Mouse (Mus musculus): ENCODE results near the gene Fau.
A peak's percentile ranks its signal among the peaks of the same experiment; 100 is the strongest.
"Not testable (repeated sequence)": the region's sequence is repeated elsewhere in the genome, so short reads cannot be mapped to it uniquely, and the experiment has no call there.

The Fau gene

DNA sequence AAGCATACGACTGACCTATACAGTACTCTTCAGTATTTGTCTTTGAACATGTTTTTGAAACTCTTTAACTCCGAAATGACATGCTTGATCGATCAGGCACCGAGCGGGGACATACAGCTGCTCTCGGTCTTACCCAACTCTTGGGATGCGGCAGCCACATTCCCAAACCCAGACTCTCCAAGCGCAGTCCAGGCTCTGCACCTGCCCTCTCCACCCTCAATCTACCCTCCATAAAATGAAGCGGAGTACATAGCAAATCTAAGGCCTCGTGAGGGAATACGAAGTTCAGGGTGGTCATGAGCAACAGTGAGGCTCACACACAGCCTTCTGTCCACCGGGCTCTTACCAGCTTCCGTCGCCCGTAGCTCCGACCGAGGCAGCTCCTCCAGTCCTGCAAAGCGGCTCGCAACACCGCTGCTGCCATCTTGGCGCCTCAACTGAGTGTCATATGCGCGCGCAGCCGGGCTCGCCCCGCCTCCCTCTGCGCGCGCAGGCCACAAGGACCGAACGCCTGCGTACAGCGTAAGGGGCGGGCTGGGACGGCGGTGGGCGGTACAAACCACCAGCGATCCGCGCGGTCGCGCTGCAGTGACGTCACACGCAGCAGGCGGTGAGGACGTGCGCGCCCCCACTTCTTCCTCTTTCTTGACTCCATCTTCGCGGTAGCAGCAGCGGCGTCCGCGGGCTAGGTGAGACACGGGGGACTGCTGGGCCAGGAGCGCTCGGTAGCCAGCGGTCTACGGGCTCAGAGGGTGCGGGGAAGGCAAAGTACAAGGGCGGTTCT lies at the start of gene Fau, which contains the start of gene Mrpl49:
Gene Fau (plus strand): TSS at position 532 of the 784 bp plus-strand sequence.
Gene Mrpl49 (minus strand): TSS at position 473 of the 784 bp plus-strand sequence.
- peak; percentile 99 for DNase-seq (ENCODE audit: low spot score in 2 of 2)

DNA sequence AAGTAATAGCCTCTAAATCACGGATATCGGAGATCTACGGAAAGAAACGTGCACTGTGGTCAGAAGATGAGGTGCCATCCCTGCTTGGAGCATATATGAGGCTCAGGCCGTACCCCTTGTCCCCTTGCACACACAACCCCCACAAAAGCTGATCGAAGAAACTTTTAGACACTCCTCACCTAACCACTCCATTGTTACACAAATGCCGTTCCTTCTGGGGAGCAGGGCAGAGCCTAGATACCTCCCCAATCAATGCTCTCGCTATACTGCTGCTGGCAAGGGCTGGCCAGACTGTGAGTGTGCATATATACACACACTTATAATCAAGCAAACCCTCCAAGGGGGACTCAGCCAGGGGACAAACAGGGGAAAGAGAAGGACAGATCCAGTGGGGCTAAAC lies 48.5 kb upstream of the Fau start:
- DNase-seq (ENCODE audit: low spot score in 2 of 2): no peak

DNA sequence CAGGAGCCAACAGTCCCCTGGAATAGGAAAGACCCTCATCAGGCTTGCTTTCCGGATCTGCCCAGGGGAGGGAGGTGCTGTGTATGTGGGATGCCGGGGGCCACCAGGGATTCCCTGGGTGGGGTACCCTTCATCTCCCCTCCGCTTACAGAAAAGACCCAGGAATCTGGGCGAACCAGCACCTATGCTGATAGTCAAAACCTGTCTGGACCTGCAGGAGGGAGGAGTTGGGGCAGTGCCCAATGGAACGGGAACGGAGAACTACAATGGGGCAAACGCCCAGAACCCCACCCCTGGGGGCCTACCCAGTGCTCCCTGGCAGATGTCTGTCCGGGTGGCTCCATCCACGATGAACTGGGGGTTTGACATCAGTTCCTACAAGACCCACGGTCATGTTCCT lies 44.0 kb upstream of the Fau start:
- no peak for DNase-seq (ENCODE audit: low spot score in 2 of 2)

DNA sequence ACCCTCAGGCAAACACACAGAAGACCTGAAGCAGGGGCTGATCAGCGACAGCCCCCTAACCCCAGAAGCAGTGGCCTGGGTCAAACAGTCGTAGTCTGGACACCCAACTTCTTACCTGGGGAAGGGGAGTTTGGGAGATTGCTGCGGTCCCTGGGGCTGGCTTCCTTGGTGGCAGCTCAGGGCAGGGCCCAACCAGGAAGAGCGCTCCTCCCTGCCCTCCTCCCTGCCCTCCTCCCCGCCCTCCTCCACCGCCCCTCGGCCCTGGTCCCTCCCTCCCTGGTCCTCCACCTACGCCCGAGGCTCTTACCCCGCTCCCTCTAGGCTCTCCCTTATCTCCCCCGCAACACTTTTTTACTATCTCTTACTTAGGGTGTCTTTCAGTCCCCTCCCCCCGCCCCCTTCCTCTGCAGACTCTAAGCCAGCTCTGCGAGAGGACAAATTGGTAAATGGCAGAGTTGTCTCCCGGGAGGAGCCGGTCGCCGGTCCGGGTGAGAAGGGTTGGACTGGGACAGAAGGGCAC lies 42.6 kb upstream of the Fau start:
- DNase-seq (ENCODE audit: low spot score in 2 of 2): peak in 1 of 2 experiments; percentile 43

DNA sequence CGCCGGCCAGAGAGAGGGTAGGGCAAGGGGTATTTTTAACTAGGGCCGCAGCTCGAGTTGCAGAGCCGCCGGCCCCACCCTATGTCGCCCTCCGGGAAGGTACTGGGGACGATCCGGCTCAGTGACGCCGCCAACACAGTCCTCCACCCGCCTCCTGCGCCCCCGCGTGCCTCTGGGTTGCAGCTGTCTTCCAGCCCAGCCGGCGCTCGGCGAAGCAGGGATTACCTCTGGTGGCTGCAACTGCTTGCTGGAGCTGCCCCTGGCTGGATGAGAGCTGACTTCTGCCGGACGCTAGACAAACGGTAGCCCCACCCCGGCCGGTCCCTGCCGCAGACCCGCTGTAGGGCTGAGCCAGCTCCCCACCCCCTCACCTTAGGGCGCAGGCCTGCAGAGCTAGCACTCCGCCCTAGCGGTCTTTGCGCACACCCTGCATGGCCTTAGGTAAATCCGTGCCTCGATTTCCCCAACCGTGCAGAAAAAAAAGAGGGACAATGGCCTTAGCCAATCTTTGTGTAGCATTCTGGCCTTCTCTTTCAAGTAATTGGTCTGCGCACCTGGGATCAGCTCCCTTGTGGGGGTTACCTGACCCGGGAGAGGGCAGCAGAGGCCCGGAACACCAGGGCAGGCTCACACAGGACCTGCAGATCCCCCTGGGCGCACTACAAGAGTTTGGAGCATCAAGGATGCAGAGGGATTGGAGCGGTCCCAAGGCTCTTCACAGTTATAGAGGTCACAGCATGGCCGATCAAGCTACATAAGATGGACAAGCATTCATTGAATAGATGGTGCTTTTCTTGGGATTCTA lies 41.9 kb upstream of the Fau start, which contains the start of gene Capn1:
Gene Capn1 (minus strand): TSS at position 387 of the 805 bp plus-strand sequence.
- peak; percentile 72 to 74 for DNase-seq (ENCODE audit: low spot score in 2 of 2)

DNA sequence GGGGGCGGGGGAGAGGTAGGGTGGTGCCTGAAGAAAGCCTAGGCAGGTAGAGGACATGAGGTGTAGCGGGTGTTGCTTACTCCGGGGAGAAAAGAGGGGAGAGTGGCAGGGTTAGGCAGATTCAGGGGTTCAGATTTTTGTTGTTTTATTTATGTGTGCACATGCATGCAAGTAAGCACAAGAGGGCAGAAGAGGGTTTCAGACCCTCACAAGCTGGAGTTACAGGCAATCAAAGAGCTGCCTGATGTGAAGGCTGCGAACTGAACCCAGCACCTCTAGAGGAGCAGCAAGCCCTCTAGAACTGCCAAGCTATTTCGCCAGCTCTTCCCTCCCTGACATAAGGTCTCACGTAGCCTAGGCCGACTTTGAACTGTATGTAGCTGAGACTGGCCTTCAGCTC lies 41.1 kb upstream of the Fau start:
- no peak for DNase-seq (ENCODE audit: low spot score in 2 of 2)

DNA sequence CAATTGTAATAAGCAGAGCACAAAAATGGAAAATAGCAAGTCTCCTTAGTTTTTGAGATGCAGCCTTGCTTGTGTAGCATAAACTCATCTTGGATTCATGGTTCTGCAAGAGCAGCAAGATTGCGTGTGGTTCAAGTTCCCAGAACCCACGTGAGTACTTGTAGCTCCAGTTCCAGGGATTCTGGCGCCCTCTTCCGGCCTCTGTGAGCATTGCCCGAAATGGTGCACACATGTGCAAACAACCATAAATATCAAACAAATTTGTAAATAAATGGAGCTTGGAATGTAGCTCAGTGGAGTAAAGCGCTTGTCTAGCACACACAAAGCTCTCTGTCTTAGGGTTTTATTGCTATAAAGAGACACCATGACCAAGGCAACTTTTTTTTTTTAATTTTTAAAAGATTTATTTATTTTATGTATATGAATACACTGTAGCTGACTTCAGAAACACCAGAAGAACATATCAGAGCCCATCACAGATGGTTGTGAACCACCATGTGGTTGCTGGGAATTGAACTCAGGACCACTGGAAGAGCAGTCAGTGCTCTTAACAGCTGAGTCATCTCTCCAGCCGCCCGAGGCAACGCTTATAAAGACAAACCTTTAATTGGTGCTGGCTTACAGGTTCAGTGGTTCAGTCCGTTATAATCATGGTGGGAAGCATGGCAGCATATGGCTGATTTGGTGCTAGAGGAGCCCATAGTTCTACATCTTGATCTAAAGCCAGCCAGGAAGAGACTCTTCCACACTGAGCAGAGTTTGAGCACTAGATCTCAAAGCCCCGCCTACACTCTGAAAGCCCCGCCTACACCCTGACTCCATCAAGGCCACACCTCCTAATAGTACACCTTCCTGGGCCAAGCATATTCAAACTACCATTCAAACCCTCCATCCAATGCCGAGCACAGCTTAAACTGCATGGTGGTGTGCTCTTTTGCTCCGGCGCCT lies 39.2 kb upstream of the Fau start:
- DNase-seq (ENCODE audit: low spot score in 2 of 2): peak; percentile 53 to 84

DNA sequence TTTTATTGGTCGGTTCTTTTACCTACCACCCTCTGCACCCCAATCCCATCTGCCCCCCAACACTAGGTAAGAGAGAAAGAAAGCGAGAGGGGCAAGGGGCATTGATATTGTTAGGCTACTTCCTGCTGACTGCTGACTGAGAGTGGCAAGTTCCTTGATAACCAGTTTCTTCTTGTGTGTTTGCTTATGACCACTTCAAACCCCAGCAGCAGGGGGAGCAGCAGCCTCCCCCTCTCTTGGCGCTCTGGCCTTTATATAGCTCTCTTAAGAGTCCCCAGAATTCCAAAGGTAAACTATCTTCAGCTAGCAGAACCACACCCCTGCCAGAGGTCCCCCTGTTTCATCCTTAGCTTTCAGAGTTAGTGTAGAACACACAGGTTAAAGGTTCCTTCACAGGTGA lies 37.4 kb upstream of the Fau start:
- no peak for DNase-seq (ENCODE audit: low spot score in 2 of 2)

DNA sequence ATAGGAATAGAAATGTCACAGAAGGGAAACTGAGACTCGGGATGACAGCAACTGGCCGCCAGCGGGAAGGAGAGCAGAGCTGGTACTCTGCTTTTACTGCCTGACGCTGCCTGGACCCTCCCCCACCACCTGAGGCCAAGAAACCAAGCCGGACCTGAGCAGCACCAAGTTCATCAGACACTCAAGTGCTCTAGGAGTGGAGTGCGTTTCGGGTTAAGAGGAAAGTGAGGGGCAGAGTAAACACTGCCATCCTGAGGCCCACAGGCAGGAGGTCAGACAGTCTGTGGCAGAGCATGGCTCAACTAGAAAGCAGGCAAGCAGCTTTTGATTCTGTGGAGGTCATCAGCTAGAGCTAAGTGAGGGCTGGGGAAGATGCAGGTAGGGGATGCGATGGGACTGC lies 34.6 kb upstream of the Fau start:
- no peak for DNase-seq (ENCODE audit: low spot score in 2 of 2)

DNA sequence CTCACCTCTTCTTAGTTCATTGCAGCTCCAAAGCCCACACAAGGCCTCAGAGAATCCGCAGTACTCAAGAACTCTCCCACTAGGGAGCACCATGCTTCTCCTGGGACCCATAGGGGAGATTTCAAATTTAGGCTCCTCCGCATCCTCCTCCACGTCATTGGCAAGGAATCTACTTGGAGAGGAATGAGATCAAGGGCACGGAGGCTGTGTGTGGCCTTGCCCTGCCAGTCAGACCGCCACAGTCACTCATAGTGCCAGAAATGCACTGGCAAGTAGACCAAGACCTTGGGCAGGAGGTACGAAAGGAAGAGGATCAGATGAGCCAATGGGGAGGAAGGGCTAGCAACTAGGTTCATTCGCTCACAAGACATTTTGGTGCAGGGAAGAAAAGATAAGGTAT lies 33.7 kb upstream of the Fau start:
- DNase-seq (ENCODE audit: low spot score in 2 of 2): no peak

DNA sequence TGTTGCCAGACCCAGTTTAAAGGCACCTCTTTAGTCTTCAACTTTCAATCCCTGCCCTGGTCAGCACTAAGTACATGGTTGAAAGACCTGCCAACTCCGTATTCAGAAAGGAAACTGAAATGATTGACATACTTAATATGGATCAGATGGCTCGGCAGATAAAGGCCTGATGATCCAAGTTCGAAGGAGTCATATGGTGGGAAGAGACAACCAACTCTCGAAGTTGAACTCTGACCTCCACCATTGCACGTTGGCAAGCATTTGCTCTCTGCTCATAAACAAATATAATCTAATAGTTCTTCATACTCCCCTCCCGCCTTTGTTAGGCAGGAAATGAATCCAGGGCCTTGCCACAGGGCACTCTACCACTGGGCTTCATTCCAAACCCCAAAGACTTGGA lies 28.7 kb upstream of the Fau start:
- DNase-seq (ENCODE audit: low spot score in 2 of 2): no peak

DNA sequence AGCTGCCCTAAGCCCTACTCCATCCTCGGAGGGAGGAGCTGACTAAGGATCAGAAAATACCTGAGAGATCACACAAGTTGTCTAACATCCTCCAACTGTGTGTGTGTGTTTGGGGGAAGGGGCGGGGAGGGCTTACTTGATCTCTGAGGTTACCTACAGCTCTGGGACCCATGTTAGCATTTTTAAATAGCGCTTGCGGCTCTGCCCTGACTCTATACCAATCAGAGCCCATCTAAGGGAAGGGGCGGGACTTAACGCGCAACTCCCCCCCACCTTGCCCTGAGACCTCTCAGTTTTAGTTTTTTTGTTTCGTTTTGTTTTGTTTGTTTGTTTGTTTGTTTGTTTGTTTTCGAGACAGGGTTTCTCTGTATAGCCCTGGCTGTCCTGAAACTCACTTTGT lies 28.2 kb upstream of the Fau start:
- DNase-seq (ENCODE audit: low spot score in 2 of 2): no peak

DNA sequence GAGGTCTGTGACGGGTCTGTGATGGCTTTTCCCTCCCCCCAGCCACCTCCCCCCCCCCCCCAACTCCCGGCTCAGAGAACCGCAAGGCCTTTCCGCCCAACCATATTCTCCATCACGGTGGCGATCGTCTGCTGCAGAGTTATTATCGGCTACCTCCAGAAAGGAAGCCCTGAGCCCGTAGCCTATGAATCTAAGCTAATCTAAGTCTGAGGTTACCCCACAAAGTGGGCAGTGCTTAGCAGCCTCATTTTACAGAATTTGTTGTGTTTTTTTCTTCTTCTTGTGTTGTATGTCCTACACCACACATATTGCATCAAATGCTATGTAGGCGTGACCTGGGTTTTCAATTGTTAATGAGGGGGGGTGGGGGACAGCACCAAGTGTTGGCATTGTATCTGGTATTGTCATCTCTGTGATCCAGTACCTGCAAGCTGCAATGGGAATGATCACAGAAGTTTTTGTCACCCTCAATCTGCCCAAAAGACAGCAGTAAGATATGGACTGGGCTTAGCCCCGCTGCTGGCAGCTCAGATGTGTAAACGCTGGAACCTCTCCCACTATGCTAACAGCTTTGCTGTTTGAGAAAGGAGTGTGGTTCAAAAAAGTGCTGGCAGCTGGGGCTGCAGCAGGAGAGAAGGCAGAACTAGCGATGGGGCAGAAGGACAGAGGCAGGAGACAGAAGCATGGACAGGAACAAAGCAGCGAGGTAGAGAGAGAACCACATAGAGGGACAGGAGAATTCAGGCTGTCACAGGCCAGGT lies 26.9 kb upstream of the Fau start:
- DNase-seq (ENCODE audit: low spot score in 2 of 2): no peak

DNA sequence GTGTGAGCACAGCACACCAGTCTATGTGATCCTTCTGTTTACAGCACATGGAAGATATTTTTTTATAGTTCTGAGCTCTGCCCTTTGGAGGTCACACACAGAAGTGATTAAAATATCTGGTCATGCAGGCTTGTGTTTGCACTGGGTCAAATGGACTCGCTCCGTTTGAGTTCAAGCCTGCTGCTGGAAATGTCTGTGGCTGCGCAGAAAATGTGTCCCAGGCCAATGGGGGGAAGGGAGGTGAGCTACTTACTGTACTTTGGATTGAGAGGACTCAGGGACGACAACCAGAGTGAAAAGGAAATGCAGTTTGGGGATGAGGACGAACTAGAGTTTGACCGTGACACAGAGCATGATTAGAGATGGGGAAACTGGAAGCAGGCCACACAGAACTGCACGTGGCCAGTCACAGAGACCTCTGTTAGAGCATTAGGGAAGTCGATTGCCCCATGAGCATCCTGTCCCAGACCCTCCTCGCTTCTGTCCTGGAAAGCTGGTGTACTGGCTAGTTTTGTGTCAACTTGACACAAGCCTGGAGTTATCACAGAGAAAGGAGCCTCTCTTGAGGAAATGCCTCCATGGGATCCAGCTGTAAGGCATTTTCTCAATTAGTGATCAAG lies 21.6 kb upstream of the Fau start:
- no peak for DNase-seq (ENCODE audit: low spot score in 2 of 2)

DNA sequence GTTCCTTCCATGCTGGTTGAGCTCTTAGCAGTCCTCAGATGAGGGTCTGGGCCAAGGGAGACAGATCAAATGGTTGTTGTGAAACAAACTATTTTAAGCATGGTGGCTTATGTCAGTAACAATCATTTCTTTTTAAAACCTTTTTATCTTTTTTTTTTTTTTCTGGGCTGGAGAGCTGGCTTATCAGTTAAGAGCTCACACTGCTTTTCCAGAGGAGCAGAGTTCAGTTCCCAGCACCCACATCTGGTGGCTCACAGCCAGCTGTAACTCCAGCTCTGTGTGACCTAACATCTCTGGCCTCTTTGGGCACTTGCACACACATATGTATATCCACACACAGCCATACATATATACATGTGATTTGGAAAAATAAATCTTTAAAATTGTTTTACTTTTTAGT lies 19.9 kb upstream of the Fau start:
- no peak for DNase-seq (ENCODE audit: low spot score in 2 of 2)

DNA sequence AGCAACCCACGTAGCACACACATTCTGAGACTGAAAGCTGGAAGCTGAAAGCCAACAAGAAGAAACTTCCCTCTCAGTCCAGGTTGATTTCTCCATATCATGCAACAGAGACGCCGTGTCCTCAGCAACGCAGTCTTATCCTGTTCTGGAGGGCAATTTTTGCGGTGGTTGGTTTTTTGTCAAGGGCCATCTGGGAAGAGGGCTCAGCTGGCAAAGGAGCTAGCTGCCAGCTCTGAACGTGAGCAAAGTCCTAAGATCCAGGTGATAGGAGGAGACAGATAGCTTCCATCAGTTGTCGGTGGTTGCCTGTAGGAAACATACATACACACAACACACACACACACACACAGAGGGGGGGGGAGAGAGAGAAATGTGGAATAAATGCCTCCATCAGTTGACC lies 19.3 kb upstream of the Fau start:
- DNase-seq (ENCODE audit: low spot score in 2 of 2): no peak

DNA sequence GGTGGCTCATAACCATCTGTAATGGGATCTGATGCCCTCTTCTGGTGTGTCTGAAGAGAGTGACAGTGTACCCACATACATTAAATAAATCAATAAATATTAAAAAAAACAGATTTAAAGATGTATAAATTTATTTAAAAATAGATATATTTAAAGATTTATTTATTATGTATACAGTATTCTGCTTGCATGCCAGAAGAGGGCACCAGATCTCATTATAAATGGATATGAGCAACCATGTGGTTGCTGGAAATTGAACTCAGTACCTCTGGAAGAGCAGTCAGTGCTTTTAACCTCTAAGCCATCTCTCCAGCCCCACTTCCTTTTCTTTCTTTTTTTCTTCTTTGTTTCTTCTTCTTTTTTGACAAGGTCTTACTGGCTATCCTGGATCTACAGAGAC lies 17.6 kb upstream of the Fau start:
- DNase-seq (ENCODE audit: low spot score in 2 of 2): no peak

DNA sequence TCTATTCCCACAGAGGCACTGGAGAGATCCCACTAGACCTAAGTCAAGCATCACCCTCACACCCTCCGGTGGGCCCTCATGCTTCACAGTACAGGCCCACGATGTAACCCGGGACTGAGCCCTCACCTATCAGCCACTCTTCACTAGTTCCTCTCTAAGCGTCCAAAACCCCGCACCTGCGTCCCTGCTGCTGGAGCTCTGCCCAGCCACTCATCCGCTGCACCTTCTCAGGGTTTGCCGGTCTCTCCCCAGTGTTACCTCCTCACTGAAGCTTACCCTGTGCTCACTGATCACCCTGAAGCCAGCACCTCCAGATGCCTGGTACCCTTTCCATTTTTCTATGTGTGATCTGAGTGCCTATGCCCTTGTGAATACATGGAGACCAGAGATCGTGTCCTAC lies 15.4 kb upstream of the Fau start:
- DNase-seq (ENCODE audit: low spot score in 2 of 2): no peak

DNA sequence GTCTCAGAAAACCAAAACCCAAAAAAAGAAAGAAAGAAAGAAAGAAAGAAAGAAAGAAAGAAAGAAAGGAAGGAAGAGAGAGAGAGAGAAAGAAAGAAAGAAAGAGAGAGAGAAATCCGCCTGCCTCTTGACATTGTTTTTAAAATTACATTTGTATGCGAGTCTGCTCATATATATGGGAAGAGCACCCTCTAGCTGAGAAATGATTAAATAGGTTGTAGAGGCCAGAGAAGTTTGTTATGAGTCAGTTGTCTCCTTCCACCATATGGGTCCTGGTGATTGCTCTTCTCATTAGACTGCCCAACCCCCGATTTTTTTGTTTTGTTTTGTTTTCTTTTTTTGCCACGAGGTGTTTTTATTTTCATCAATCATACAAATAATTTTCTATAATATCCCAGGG lies 13.5 kb upstream of the Fau start:
- DNase-seq (ENCODE audit: low spot score in 2 of 2): not testable (repeated sequence)
